Mouse (Mus musculus): Measurements from ENCODE around the gene Ndufc2.

DNA sequence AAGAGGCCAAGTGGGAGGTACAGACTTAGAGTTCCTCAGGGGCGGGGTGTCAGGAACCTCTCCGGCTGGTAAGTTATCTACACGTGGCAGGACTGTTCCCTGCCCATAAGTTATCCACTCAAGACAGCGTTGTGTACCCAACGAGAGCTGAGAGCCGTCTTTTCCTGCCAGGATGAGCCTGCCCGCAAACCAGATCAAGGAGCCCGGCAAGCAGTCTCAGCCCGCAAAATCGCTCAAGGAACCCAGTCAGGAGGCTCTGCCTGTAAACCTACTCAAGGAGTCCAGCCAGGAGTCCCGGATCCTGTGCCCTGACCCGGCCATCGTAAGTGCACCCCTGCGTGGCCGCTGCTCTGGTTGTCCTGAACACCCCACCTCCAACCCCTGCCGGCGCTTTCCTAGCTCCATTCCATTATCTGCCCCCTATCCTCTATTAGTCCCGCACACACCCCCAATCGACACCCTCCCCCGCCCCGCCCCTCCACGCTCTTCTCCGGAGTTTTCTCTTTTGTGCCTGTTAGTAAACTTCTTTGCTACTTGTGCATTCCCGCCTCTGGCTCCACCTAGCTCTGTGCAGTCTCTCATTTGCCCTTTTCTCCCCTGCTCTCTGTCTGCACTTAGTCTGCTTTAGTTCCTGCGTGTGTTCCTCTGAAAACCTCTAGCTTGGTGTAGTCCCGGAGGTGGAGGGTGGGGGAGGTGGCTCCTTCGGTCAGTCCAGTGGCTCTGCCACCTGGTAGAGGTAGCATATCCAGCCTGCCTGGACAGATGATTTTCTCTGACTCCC lies 53.5 kb downstream of the Ndufc2 start:
- TF ChIP-seq CTCF (IDR thresholded peaks at IDR 0.05; ENCODE audit: low read depth): no peak
- TF ChIP-seq EP300 (IDR thresholded peaks at IDR 0.05; ENCODE audit: low read depth): peak; percentile 86

Measured in liver, postnatal 0 days (tissue).